Mouse (Mus musculus) myocyte (in vitro differentiated cells): ENCODE measurements at regions not wholly inside any gene's neighbourhood (a gene's known extent, or its start where the extent isn't known, plus 50 kb on each side); places are given as distances from the start of the nearest gene placed in this dataset.
"Not testable (repeated sequence)": the region's sequence is repeated elsewhere in the genome, so short reads cannot be mapped to it uniquely, and the experiment has no call there.

Source experiments
- H3K27me3 ChIP-seq: one replicate; pipeline ENCODE4 v1.6.1; 2011; ENCODE audit not compliant: control insufficient read depth, insufficient read depth, insufficient read length
- H3K36me3 ChIP-seq: one replicate; pipeline ENCODE4 v1.6.1; 2011; ENCODE audit not compliant: control insufficient read depth, insufficient read depth
- H3K4me2 ChIP-seq: one replicate; pipeline ENCODE4 v1.6.1; 2011; ENCODE audit warnings: low read depth, control low read depth
- H3K4me3 ChIP-seq: one replicate; pipeline ENCODE4 v1.5.1; 2011; ENCODE audit warnings: mild to moderate bottlenecking, control low read depth, moderate library complexity
- H3K79me2 ChIP-seq: one replicate; pipeline ENCODE4 v1.6.1; 2011; ENCODE audit not compliant: control insufficient read depth, insufficient read depth
- H3ac ChIP-seq: one replicate; pipeline ENCODE4 v1.6.1; 2011; ENCODE audit not compliant: control insufficient read depth, insufficient read length
- CEBPB ChIP-seq: IDR thresholded peaks from 2 replicates; pipeline ENCODE4 v1.6.1; 2011; ENCODE audit warnings: mild to moderate bottlenecking, moderate library complexity; ENCODE audit not compliant: poor library complexity, insufficient read depth, severe bottlenecking
- E2F4 ChIP-seq: IDR thresholded peaks from one replicate; pipeline ENCODE4 v1.6.1; 2011; ENCODE audit warnings: mild to moderate bottlenecking, control low read depth, moderate library complexity; ENCODE audit not compliant: insufficient read depth
- MAX ChIP-seq: IDR thresholded peaks from one replicate; pipeline ENCODE4 v1.6.1; 2011; ENCODE audit warnings: low read depth, mild to moderate bottlenecking, control low read depth
- MYOD1 ChIP-seq, 3 experiments: IDR thresholded peaks; one replicate each; pipeline ENCODE4 v1.6.1; 2011; ENCODE audit warnings: control low read depth in 2 of 3, low read depth in 2 of 3, mild to moderate bottlenecking in 2 of 3, moderate library complexity in 1 of 3; ENCODE audit not compliant: insufficient read length in 2 of 3, control insufficient read depth in 1 of 3
- MYOG ChIP-seq, 3 experiments: IDR thresholded peaks; one replicate each; pipeline ENCODE4 v1.6.1; 2011; ENCODE audit warnings: control low read depth in 2 of 3, low read depth in 2 of 3, mild to moderate bottlenecking in 2 of 3; ENCODE audit not compliant: insufficient read length in 2 of 3, control insufficient read depth in 1 of 3, insufficient read depth in 1 of 3
- POLR2A ChIP-seq: IDR thresholded peaks from one replicate; pipeline ENCODE4 v1.6.1; 2011; ENCODE audit warnings: low read depth, mild to moderate bottlenecking, control low read depth, moderate library complexity; ENCODE audit not compliant: insufficient read length
- POLR2AphosphoS2 ChIP-seq: IDR thresholded peaks from one replicate; pipeline ENCODE4 v1.6.1; 2011; ENCODE audit warnings: low read depth, control low read depth; ENCODE audit not compliant: insufficient read length
- REST ChIP-seq: IDR thresholded peaks from one replicate; pipeline ENCODE4 v1.6.1; 2011; ENCODE audit warnings: mild to moderate bottlenecking, control low read depth, moderate library complexity; ENCODE audit not compliant: insufficient read depth, insufficient read length
- SRF ChIP-seq: IDR thresholded peaks from one replicate; pipeline ENCODE4 v1.6.1; 2011; ENCODE audit warnings: low read depth; ENCODE audit not compliant: control insufficient read depth, insufficient read length
- TCF12 ChIP-seq: IDR thresholded peaks from one replicate; pipeline ENCODE4 v1.6.1; 2011; ENCODE audit warnings: mild to moderate bottlenecking, control low read depth; ENCODE audit not compliant: poor library complexity, insufficient read depth, severe bottlenecking
- TCF3 ChIP-seq: IDR thresholded peaks from one replicate; pipeline ENCODE4 v1.6.1; 2011; ENCODE audit warnings: low read depth, control low read depth; ENCODE audit not compliant: insufficient read length
- USF1 ChIP-seq: IDR thresholded peaks from one replicate; pipeline ENCODE4 v1.6.1; 2011; ENCODE audit warnings: low read depth, mild to moderate bottlenecking, control low read depth, moderate library complexity

DNA sequence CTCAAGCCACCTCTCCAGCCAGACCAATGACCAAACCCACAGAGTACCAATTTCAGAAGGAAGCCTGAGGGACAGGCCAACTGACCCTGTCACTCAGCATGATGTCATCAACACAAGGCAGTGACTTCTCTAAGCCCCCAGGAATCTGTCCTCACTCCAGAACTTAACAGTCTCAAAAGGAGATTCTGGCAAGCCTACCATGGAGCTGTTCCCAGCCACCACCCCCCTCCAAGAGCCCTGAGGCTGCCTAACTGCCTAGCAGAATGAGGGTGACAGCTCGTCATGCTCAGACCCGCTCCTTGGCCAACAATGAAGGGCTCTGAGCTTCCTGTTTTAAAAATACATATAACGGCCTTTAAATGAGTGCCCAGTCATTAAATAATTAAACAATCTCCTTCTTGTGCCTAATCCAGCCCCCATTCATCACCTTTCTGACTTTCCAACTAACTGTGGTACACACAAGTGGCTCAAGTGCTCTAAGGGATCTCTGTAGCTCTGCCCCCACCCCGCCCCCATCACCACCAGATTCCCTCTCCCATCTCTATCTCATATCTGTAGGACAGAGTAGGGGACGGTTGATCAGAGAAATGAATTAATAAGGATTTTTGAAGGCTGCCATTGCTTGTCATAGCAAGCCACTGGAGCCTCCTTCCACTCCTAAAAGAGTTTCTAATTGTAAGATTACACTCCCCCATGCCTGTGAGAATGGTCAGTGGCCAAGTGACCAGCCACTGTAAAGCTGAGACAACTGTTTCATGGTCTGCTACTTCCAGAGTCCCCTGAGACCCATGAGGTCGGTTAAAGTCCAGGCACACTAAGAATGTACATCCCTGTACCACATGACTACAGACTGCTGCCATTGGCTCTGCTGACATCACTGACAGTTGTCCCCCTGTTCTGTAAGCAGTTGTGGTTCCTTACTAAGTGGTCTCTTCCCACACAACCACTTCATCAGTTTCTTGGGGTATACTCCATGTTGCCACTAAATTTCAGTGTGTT lies 188.1 kb upstream of the Irx4 start:
- no peaks in the 10 kb centered on the region for H3K79me2 ChIP-seq
- H3ac ChIP-seq = no peak overlapping the region
- H3K27me3 ChIP-seq = no peaks in the 10 kb centered on the region
- no peaks in the 10 kb centered on the region for H3K36me3 ChIP-seq
- H3K4me2 ChIP-seq = no peak overlapping the region
- H3K4me3 ChIP-seq = no peak overlapping the region
- TF ChIP-seq CEBPB (no peak), POLR2A (no peak), REST (no peak), SRF (no peak), MYOD1 (IDR thresholded peaks at IDR 0.05; ENCODE audit: control insufficient read depth in 1 of 3, insufficient read length in 2 of 3, low read depth in 2 of 3) (no peak), TCF3 (no peak), MYOG (IDR thresholded peaks at IDR 0.05; ENCODE audit: control insufficient read depth in 1 of 3, insufficient read depth in 1 of 3, insufficient read length in 2 of 3, low read depth in 2 of 3) (no peak), E2F4 (no peak), TCF12 (no peak), POLR2AphosphoS2 (no peak), MAX (no peak), USF1 (no peak)

DNA sequence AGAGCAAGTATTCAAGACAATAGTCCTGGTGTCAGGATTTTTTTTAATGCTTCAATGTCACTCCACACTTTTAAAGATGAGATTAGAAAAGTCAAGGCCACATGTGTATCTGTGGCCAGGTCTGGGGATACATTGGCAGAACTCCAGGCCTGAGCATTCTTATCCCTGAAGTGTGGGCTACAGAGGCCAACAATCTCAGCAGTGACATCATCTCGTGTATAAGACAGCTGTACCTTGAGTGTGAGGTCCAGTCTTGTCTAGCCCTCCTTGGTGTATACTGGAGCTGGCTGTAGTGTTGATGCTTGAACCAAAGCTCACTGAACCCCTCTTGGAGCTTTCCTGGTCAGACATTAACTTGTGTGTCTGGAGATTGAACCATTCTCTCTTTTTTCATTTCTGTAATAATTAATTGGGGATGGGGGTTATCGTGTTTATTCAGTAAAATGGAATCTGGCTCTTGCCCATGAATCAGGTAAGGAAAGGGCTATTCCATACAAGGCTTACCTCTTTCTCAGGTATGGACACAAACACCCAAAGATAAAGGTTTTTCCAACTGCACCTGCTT lies 182.3 kb upstream of the Irx4 start:
- Histone ChIP-seq H3K4me2 (no peak overlapping the region), H3K4me3 (no peak overlapping the region), H3ac (no peak overlapping the region), H3K36me3 (no peaks in the 10 kb centered on the region), H3K79me2 (no peaks in the 10 kb centered on the region), H3K27me3 (no peaks in the 10 kb centered on the region)
- TF ChIP-seq MAX = no peak
- no peak for TF ChIP-seq CEBPB
- no peak for TF ChIP-seq MYOG (IDR thresholded peaks at IDR 0.05; ENCODE audit: control insufficient read depth in 1 of 3, insufficient read depth in 1 of 3, insufficient read length in 2 of 3, low read depth in 2 of 3)
- no peak for TF ChIP-seq E2F4
- no peak for TF ChIP-seq POLR2A
- TF ChIP-seq REST = no peak
- TF ChIP-seq USF1 = no peak
- no peak for TF ChIP-seq MYOD1 (IDR thresholded peaks at IDR 0.05; ENCODE audit: control insufficient read depth in 1 of 3, insufficient read length in 2 of 3, low read depth in 2 of 3)
- no peak for TF ChIP-seq SRF
- no peak for TF ChIP-seq TCF3

DNA sequence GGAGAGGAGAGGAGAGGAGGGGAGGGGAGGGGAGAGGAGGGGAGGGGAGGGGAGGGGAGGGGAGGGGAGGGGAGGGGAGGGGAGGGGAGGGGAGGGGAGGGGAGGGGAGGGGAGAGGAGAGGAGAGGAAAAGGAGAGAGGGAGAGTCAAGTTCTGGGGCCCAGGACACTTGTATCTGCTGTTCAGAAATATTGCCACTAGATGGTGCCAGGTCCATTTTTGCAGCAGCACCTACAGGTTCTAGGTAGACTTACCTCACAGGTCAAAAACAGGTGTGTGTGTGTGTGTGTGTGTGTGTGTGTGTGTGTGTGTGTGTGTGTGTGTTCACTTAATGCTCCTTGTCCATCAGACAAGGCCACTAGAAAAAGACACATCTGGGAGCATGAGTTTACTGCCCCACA lies 172.5 kb upstream of the Irx4 start:
- H3K36me3 ChIP-seq, H3K4me3 ChIP-seq, H3ac ChIP-seq, H3K79me2 ChIP-seq, H3K4me2 ChIP-seq, H3K27me3 ChIP-seq: not testable (repeated sequence)

GRCm38 (mm10) chr13:73091886-73092285 lies 168.4 kb upstream of the Irx4 start:
- Histone ChIP-seq H3K4me3 (no peak overlapping the region), H3K79me2 (no peaks in the 10 kb centered on the region), H3K27me3 (no peaks in the 10 kb centered on the region), H3K36me3 (no peaks in the 10 kb centered on the region), H3K4me2 (no peak overlapping the region), H3ac (no peak overlapping the region)
- TF ChIP-seq CEBPB (no peak), USF1 (no peak), SRF (no peak), TCF12 (no peak), E2F4 (no peak)

DNA sequence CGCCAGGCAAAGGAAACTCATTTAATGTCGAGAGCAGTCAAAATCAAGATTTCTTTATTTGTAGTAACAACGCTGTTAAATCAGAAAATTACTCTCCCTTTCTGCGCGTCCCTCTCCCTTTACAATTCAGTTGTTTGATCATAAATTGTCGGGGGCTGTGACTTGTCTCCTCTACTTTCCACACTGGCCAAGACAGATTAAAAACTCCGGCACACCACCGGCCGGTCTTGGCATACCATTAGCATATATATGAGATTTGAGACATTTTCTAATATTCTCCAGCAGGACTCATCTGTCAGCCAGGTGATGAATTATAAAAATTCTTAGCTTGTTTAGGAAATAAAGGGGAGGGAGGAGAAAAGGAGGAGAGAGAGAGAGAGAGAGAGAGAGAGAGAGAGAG lies 162.8 kb upstream of the Irx4 start:
- Histone ChIP-seq H3K4me3 (no peak overlapping the region), H3K36me3 (no peaks in the 10 kb centered on the region), H3ac (no peak overlapping the region), H3K27me3 (no peaks in the 10 kb centered on the region), H3K4me2 (no peak overlapping the region), H3K79me2 (no peaks in the 10 kb centered on the region)
- TF ChIP-seq TCF3 = no peak
- TF ChIP-seq USF1 = no peak
- TF ChIP-seq TCF12 = no peak
- no peak for TF ChIP-seq MYOD1 (IDR thresholded peaks at IDR 0.05; ENCODE audit: control insufficient read depth in 1 of 3, insufficient read length in 2 of 3, low read depth in 2 of 3)
- TF ChIP-seq POLR2AphosphoS2 = no peak
- TF ChIP-seq CEBPB = no peak
- TF ChIP-seq POLR2A = no peak
- no peak for TF ChIP-seq MYOG (IDR thresholded peaks at IDR 0.05; ENCODE audit: control insufficient read depth in 1 of 3, insufficient read depth in 1 of 3, insufficient read length in 2 of 3, low read depth in 2 of 3)
- no peak for TF ChIP-seq SRF
